42 mouse cellular contexts compared by ENCODE assay signal in the genomic region with DNA sequence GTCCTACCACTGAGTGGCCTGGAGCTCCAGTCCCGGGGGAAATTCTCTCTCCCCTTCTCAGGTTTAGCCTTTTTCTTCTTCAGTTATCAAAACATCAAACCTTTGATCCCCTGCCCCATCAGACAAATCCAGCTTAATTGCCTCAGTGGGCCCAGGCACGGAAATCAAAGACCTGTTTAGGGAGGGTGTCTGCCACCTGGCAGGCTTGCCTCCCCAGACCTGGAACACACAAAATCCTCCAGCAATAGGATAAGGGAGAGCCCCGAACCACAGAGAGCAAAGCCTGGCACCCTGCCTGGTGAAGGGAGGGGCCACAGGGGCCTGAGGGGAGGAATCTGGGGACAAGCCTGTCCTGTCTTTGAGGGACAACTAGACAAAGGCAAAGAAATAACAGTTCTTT. TPM values are rescaled to one million over a fixed set of nuclear protein-coding genes. Genes with fewer than 3 reads are reported as not detected.
"Had no signal": no experiment of that assay in that cellular context is flagged by ENCODE, and none has a peak within 500 bp of the region (broad histone marks: within the 10 kb centered on the region; RNA-seq: fewer than 3 reads in every experiment).

No protein-coding gene starts in this region.

- H3K4me3 ChIP-seq: heart, embryonic 13.5 days; heart, embryonic 15.5 days; hindbrain, embryonic 13.5 days; hindbrain, embryonic 15.5 days; kidney, embryonic 15.5 days; limb, embryonic 13.5 days; limb, embryonic 15.5 days; liver, embryonic 12.5 days had no signal

- H3K9me3 ChIP-seq: heart, embryonic 13.5 days; heart, embryonic 15.5 days; hindbrain, embryonic 13.5 days; hindbrain, embryonic 15.5 days; kidney, embryonic 15.5 days; limb, embryonic 13.5 days; limb, embryonic 15.5 days; liver, embryonic 12.5 days had no signal

- H3K27ac ChIP-seq: heart, embryonic 13.5 days; heart, embryonic 15.5 days; hindbrain, embryonic 13.5 days; hindbrain, embryonic 15.5 days; hindbrain, postnatal 0 days; kidney, embryonic 15.5 days; kidney, postnatal 0 days; limb, embryonic 13.5 days; limb, embryonic 15.5 days; liver, embryonic 12.5 days; liver, embryonic 14.5 days had no signal

- H3K4me1 ChIP-seq: heart, embryonic 13.5 days; heart, embryonic 15.5 days; kidney, embryonic 15.5 days; limb, embryonic 13.5 days; limb, embryonic 15.5 days; liver, embryonic 12.5 days had no signal

- ATAC-seq: hindbrain, postnatal 0 days; intestine, embryonic 16.5 days; liver, embryonic 12.5 days had no signal

- H3K4me2 ChIP-seq: heart, embryonic 11.5 days; heart, embryonic 13.5 days; heart, embryonic 15.5 days; hindbrain, embryonic 13.5 days; hindbrain, embryonic 15.5 days; kidney, embryonic 15.5 days; limb, embryonic 13.5 days; limb, embryonic 15.5 days; liver, embryonic 12.5 days had no signal

- H3K9ac ChIP-seq: heart, embryonic 13.5 days; heart, embryonic 15.5 days; hindbrain, embryonic 13.5 days; hindbrain, embryonic 15.5 days; kidney, embryonic 15.5 days; limb, embryonic 13.5 days; limb, embryonic 15.5 days; liver, embryonic 12.5 days; liver, embryonic 14.5 days had no signal

- DNase-seq: gastrocnemius, postnatal 14 days; gastrocnemius, postnatal 36 days; heart, adult 18-20 months; heart, postnatal 14 days; heart, postnatal 36 days; kidney, adult 11 months; kidney, adult 2 months; kidney, adult 9 months; kidney, postnatal 14 days; kidney, postnatal 36 days; layer of hippocampus, adult 9-11 months; layer of hippocampus, postnatal 36 days; left cerebral cortex, postnatal 4 days had no signal

- H3K27me3 ChIP-seq: heart, embryonic 15.5 days; hindbrain, embryonic 15.5 days; kidney, embryonic 15.5 days; limb, embryonic 13.5 days; limb, embryonic 15.5 days; liver, embryonic 12.5 days had no signal

- H3K36me3 ChIP-seq: heart, embryonic 13.5 days; heart, embryonic 15.5 days; hindbrain, embryonic 13.5 days; hindbrain, embryonic 15.5 days; kidney, embryonic 15.5 days; limb, embryonic 13.5 days; limb, embryonic 15.5 days; liver, embryonic 12.5 days had no signal

RNA-seq across cellular contexts. Expression of a gene that starts 9.1 kb away (rescaled TPM):
- total RNA-seq: gastrocnemius, adult 18-20 months; gastrocnemius, adult 8-10 months; gastrocnemius, postnatal 14 days; gastrocnemius, postnatal 36 days; heart, adult 18-20 months; heart, postnatal 14 days; heart, postnatal 36 days; hematopoietic stem cell, adult 5-6 weeks; hindbrain, postnatal 0 days; layer of hippocampus, adult 18-20 months; layer of hippocampus, adult 8-10 months; layer of hippocampus, postnatal 14 days; layer of hippocampus, postnatal 36 days; left cerebral cortex, adult 18-20 months; left cerebral cortex, adult 8-10 months; left cerebral cortex, postnatal 10 days; left cerebral cortex, postnatal 25 days; left cerebral cortex, postnatal 4 days; liver, adult 2 months had no signal
- polyA plus RNA-seq: gonadal fat pad, adult 2 months; heart, embryonic 11.5 days; heart, embryonic 13.5 days; heart, embryonic 15.5 days; heart, postnatal 0 days; hindbrain, embryonic 13.5 days; hindbrain, embryonic 15.5 days; hindbrain, postnatal 0 days; intestine, embryonic 14.5 days; intestine, embryonic 16.5 days; kidney, adult 2 months; kidney, embryonic 15.5 days; kidney, postnatal 0 days; large intestine, adult 2 months; limb, embryonic 11.5 days; limb, embryonic 13.5 days; limb, embryonic 15.5 days; liver, adult 2 months; liver, embryonic 12.5 days; liver, embryonic 14.5 days had no signal
